Mouse (Mus musculus) granulocyte monocyte progenitor cell, adult 5-6 weeks (primary cell): ENCODE measurements around the gene Chmp4b. TPM values are rescaled to one million over a fixed set of nuclear protein-coding genes. Genes with fewer than 3 reads are reported as not detected.

Experiments
- total RNA-seq, 2 experiments: library from RNA; stranded (forward) in 1 of 2; stranded (reverse) in 1 of 2; fragments of 200-712, 200-1000 nt in 1 of 2; fragments of >200 nt in 1 of 2; fragmentation: Nextera tagmentation in 1 of 2; gene quantifications; 2 replicates each; pipeline ENCODE4 v1.2.3; 2014 to 2017

Gene Chmp4b
- total RNA-seq, 2 experiments from 2014 or later: 120 to 129 TPM

Other genes starting within 250 kb of the Chmp4b start
- gene Snta1, start 243.6 kb upstream of the Chmp4b start, total RNA-seq (2014; fragmentation: Nextera tagmentation): 0.56 TPM in 1 of 2 replicates, not detected in the other
- gene Snta1, start 243.6 kb upstream of the Chmp4b start, total RNA-seq (2017): 0.04 TPM in 1 of 2 replicates, not detected in the other
- 13.3 and 14.7 TPM in 2 replicates for gene Cbfa2t2, start 215.2 kb upstream of the Chmp4b start, total RNA-seq (2014; fragmentation: Nextera tagmentation)
- gene Cbfa2t2, start 215.2 kb upstream of the Chmp4b start, total RNA-seq (2017): 12.1 and 13.0 TPM in 2 replicates
- not detected in 2 replicates for gene 1700003F12Rik, start 104.6 kb upstream of the Chmp4b start, total RNA-seq (2014; fragmentation: Nextera tagmentation)
- not detected in 2 replicates for gene 1700003F12Rik, start 104.6 kb upstream of the Chmp4b start, total RNA-seq (2017)
- not detected in 2 replicates for gene Actl10, start 99.9 kb upstream of the Chmp4b start, total RNA-seq (2014; fragmentation: Nextera tagmentation)
- gene Actl10, start 99.9 kb upstream of the Chmp4b start, total RNA-seq (2017): not detected in 2 replicates
- gene Necab3, start 92.8 kb upstream of the Chmp4b start, total RNA-seq (2014; fragmentation: Nextera tagmentation): 1.8 and 7.0 TPM in 2 replicates
- gene Necab3, start 92.8 kb upstream of the Chmp4b start, total RNA-seq (2017): 2.4 TPM in 1 of 2 replicates, not detected in the other
- gene E2f1, start 81.8 kb upstream of the Chmp4b start, total RNA-seq (2014; fragmentation: Nextera tagmentation): 32.0 and 45.2 TPM in 2 replicates
- 7.5 and 9.9 TPM in 2 replicates for gene E2f1, start 81.8 kb upstream of the Chmp4b start, total RNA-seq (2017)
- 8.4 and 15.5 TPM in 2 replicates for gene Pxmp4, start 48.0 kb upstream of the Chmp4b start, total RNA-seq (2014; fragmentation: Nextera tagmentation)
- 11.5 and 15.2 TPM in 2 replicates for gene Pxmp4, start 48.0 kb upstream of the Chmp4b start, total RNA-seq (2017)
- gene Zfp341, start 38.4 kb upstream of the Chmp4b start, total RNA-seq (2014; fragmentation: Nextera tagmentation): 1.2 and 1.7 TPM in 2 replicates
- gene Zfp341, start 38.4 kb upstream of the Chmp4b start, total RNA-seq (2017): 0.77 and 1.3 TPM in 2 replicates
- not detected in 2 replicates for gene 4930519P11Rik, start 38.3 kb upstream of the Chmp4b start, total RNA-seq (2014; fragmentation: Nextera tagmentation)
- gene 4930519P11Rik, start 38.3 kb upstream of the Chmp4b start, total RNA-seq (2017): 0.52 TPM in 1 of 2 replicates, not detected in the other
- gene Gm14214, start 118.3 kb downstream of the Chmp4b start, total RNA-seq (2014; fragmentation: Nextera tagmentation): not detected in 2 replicates
- not detected in 2 replicates for gene Gm14214, start 118.3 kb downstream of the Chmp4b start, total RNA-seq (2017)
- 152 and 190 TPM in 2 replicates for gene Raly, start 139.4 kb downstream of the Chmp4b start, total RNA-seq (2014; fragmentation: Nextera tagmentation)
- gene Raly, start 139.4 kb downstream of the Chmp4b start, total RNA-seq (2017): 191 and 211 TPM in 2 replicates
- gene a, start 139.7 kb downstream of the Chmp4b start, total RNA-seq (2014; fragmentation: Nextera tagmentation): not detected in 2 replicates
- gene a, start 139.7 kb downstream of the Chmp4b start, total RNA-seq (2017): not detected in 2 replicates
- 145 and 157 TPM in 2 replicates for gene Eif2s2, start 241.2 kb downstream of the Chmp4b start, total RNA-seq (2014; fragmentation: Nextera tagmentation)
- 212 and 223 TPM in 2 replicates for gene Eif2s2, start 241.2 kb downstream of the Chmp4b start, total RNA-seq (2017)